Mouse (Mus musculus) heart, embryonic 10.5 days (tissue): ENCODE results near the gene 4930590J08Rik. TPM values are rescaled to one million over a fixed set of nuclear protein-coding genes. Genes with fewer than 3 reads are reported as not detected.

Experiments used
- DNase-seq: peaks from one replicate; pipeline ENCODE4 v3.0.0-alpha.2; 2017; ENCODE audit warnings: low spot score
- H3K27ac ChIP-seq: fragments of 300-500 bp; sonication (generic); 2 replicates; pipeline ENCODE4 v1.5.1; 2016; ENCODE audit warnings: mild to moderate bottlenecking
- H3K27me3 ChIP-seq: fragments of 300-500 bp; sonication (generic); 2 replicates; pipeline ENCODE4 v1.6.1; 2016; ENCODE audit warnings: mild to moderate bottlenecking; ENCODE audit not compliant: poor library complexity, insufficient read depth, severe bottlenecking
- H3K36me3 ChIP-seq: fragments of 300-500 bp; sonication (generic); 2 replicates; pipeline ENCODE4 v1.6.1; 2016; ENCODE audit warnings: mild to moderate bottlenecking, moderate library complexity
- H3K4me1 ChIP-seq: fragments of 300-500 bp; sonication (generic); 2 replicates; pipeline ENCODE4 v1.6.1; 2016; ENCODE audit warnings: mild to moderate bottlenecking
- H3K4me3 ChIP-seq: fragments of 300-500 bp; sonication (generic); 2 replicates; pipeline ENCODE4 v1.5.1; 2016; ENCODE audit warnings: mild to moderate bottlenecking, moderate library complexity
- H3K9me3 ChIP-seq: fragments of 300-500 bp; sonication (generic); 2 replicates; pipeline ENCODE4 v1.6.1; 2016; ENCODE audit warnings: mild to moderate bottlenecking, moderate library complexity
- WGBS: fragments of 180-500 bp; shearing (Covaris S2); methylation state at CpG from one replicate; pipeline ENCODE4 v1.1.7; 2016; 5-methylcytosine and 5-hydroxymethylcytosine counted together
- polyA plus RNA-seq: library from polyadenylated mRNA; unstranded; fragments of >200 nt; fragmentation: Nextera tagmentation; extraction: Ambion mirVana; gene quantifications from 2 replicates; pipeline ENCODE4 v1.2.1, GENCODE M21; 2016

4930590J08Rik gene
- polyA plus RNA-seq, 1 experiment from 2014 or later: 0.19 TPM

DNA sequence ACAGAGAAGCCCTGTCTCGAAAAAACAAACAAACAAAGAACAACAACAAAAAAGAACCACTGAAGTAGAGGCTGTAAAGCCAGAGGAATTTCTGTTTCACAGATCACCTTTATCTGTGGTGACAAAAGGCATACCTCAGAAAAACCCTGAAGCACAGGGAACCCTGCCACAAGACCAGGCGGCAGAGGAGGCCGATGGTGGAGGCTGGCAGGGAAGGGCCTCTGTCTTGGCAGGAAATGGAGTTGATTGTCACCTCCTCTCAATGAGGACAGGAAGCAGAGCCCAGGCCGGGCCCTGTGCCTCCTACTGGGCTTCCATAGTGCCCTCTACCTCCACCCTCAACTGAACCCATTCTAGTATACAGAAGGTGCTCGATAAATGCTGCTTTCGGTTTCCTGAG lies 71.4 kb downstream of the 4930590J08Rik start:
- H3K4me3 ChIP-seq: no peak overlapping the region
- peaks cover 24% of the 10 kb centered on the region for H3K27me3 ChIP-seq
- no peak overlapping the region for H3K27ac ChIP-seq
- WGBS: 62% methylated on average over 6 of the region's 6 CpGs
- no peaks in the 10 kb centered on the region for H3K36me3 ChIP-seq
- H3K4me1 ChIP-seq: peaks cover 24% of the 10 kb centered on the region
- no peaks in the 10 kb centered on the region for H3K9me3 ChIP-seq
- DNase-seq: no peak

DNA sequence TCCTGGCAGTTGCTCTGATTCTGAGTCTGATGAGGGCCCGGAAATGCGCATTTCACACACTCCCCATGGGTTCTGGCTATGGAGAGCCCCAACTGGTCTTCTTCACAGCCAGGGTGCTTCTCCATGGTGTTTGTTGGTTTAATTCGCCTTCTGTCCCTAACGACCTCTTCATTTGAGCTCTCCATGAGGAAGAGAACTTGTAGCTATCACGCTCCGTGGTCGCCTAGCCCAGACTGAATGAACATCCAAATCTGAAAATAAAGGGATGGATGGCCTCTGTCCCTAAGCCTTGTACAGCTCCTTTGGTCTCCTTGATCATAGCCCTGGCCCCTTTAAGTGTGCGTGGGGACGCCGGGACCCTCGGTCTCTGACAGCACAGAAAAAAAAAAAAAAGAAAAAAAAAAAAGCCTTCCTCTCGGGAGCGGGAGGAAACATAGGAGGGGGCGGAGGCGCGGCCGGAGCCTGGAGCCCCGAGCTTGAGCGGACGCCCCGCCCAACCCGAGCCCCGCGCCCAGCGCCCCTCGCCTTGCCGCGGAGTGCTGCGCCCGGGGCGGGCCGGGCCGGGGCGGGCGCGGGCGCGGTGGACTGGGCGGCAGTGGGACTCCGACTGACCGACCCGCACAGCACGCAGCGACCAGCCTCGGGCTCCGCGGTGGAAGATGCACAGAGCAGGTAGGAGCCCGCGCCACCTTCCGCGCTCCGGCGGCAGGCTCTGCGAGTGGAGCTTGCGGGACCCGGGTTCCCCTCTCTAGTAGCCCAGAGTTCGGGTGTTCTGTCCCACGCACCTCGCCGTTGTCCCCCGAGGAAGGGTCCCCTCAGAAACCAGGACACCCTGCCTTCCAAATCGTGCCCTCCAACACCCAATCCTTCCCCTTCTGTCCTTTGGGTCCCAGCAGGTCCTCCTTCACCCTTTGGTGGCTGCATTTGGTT lies 76.0 kb downstream of the 4930590J08Rik start, which contains the start of gene Fgd5:
TSS of gene Fgd5 (plus strand) at position 508 of the 930 bp plus-strand sequence.
- no peak for DNase-seq
- Histone ChIP-seq H3K9me3 (no peaks in the 10 kb centered on the region), H3K4me1 (peaks cover 18% of the 10 kb centered on the region), H3K27ac (peak within 1 kb of the TSS; percentile 85), H3K27me3 (peaks cover 52% of the 10 kb centered on the region), H3K4me3 (peak within 1 kb of the TSS; percentile 73), H3K36me3 (no peaks in the 10 kb centered on the region)
- under 1% methylated on average over 56 of the region's 62 CpGs for WGBS

DNA sequence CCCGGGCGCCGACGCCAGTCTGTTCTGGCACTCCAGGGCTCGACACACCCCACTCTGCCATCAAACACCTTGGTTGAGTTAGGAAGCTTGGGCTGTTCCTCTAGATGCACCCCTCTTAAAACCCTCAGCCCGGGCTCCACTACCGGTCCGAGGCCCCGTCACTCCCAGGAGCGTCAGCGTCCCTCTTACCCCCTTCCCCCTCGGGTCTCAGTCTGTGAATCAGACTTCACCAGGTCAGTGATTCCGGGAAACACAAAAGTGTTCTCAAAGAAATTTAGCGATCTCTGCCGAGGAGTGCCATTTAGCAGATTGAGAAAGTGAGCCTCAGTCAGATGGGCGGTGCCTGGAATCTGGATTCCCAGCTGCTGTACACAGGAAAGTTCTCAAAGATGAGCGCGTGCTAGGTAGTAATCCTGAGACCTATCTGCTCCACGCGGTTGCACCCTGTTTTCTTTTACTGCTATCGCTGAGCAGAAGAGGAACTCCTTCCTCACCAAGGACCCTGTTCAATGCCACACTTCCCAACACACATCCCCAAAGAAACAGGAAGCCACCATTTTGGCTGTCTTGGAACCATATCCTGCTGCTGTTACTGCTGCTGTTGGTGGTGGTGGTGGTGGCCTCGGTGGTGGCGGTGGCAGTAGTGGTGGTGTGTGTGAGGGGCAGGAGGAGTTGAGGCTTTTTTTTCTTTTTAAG lies 76.8 kb downstream of the 4930590J08Rik start:
- 5% methylated on average over 23 of the region's 23 CpGs for WGBS
- peaks cover 18% of the 10 kb centered on the region for H3K4me1 ChIP-seq
- H3K27ac ChIP-seq: peak overlapping the region; percentile 85
- H3K4me3 ChIP-seq: peak overlapping the region; percentile 73
- no peaks in the 10 kb centered on the region for H3K36me3 ChIP-seq
- H3K9me3 ChIP-seq: no peaks in the 10 kb centered on the region
- DNase-seq: no peak
- peaks cover 52% of the 10 kb centered on the region for H3K27me3 ChIP-seq

DNA sequence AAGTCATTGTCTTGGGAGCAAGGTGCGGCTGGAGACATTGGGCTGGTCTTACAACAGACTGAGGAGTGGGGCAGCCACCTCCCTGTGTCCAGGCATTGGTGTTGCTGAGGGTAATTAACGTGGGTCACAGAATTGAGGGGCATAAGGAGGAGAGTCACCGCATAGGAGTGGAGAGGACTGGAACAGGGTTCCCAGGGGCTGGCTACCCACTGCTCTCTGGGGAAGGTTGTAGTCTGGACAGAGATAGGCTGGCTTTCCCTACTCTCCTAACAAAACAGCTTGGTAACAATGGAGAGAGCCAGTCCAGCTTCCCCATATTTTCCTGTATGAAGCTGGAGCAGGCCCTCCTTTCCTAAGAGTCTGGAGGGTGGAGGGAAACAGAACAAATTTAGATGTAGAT lies 77.4 kb downstream of the 4930590J08Rik start:
- Histone ChIP-seq H3K36me3 (no peaks in the 10 kb centered on the region), H3K27me3 (peaks cover 52% of the 10 kb centered on the region), H3K27ac (peak overlapping the region; percentile 85), H3K4me1 (peaks cover 18% of the 10 kb centered on the region), H3K4me3 (peak overlapping the region; percentile 73), H3K9me3 (no peaks in the 10 kb centered on the region)
- no peak for DNase-seq
- whole genome bisulfite sequencing: 60% methylated on average over 3 of the region's 3 CpGs

DNA sequence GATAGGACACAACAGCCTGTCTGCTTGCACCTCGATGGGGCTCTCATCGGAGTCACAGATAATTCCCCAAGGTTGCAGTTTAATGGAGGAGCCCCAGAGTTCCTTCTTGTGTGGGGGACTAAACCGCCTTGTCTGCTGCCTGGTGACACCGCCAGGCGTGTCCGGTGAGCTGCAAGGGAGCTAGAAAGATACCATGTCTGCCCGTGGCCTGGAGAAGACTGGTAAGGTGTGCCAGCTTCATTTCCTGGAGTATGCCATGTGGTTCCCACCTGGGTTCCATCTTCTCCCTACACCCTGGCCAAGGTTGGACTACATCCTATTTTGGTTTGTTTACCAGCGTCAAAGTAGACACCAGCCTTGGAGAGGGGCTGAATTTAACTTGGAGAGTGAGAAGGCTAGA lies 87.5 kb downstream of the 4930590J08Rik start:
- DNase-seq: no peak
- Histone ChIP-seq H3K4me3 (no peak overlapping the region), H3K36me3 (peaks cover 13% of the 10 kb centered on the region; the same call in 1 of the 2 replicates), H3K27me3 (peaks cover 16% of the 10 kb centered on the region; the same call in 1 of the 2 replicates), H3K9me3 (no peaks in the 10 kb centered on the region), H3K27ac (no peak overlapping the region), H3K4me1 (peaks cover 24% of the 10 kb centered on the region)
- WGBS: 89% methylated on average over 8 of the region's 8 CpGs

DNA sequence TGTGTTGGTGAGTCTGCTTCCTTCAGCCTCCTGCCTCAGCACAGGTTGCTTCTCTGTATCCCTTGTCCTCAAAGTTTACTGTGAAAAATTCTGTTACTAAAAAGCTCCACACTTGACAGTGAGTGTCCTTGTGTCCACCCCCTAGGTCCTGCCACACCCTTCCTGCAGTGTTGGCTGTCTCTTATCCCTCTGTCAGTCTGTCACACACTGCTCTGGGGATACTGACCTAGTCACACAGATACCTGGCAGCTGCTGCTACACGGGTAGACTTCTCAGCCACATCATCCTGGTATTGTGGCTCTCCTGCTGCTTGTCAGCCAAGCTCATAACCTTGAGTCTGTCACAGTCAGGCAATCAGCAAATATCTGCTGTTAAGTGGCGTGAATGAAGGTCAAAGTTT lies 90.2 kb downstream of the 4930590J08Rik start:
- 70% methylated on average over 2 of the region's 2 CpGs for WGBS

DNA sequence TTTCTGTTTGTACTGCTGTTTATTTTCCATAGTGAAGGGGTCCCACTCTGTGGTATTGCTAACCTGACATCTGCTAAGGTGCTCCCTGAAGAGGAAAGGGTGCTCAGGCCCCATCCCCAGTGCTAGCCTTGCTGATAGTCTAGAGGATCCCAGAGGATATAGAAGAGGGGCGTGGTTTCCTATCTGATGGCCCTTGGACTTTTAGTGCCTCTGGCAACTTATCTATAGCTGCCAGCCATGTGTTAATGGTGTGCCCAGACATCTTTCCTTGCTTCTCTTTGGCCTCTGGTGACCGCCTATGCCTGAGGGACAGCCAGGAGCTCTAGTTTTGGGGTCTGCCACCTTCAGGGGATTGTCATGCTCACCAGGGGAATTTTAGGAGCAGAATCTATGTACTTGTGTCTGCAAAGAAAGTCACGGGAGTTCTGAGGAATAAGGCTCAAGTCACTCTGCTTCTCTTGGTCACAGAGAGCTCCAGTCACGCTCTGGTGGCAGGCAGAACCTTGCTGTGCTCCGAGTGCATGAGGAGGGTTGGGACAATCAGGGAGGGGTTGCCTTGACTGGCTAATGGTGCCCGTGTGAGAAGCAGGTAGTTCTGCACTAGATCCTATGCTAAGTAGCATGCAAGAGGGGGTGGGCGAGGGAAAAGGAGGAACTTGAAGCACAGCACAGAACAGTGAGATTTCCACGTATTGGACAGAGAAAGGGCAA lies 91.3 kb downstream of the 4930590J08Rik start:
- no peaks in the 10 kb centered on the region for H3K27me3 ChIP-seq
- DNase-seq: no peak
- WGBS: 65% methylated on average over 8 of the region's 8 CpGs
- no peaks in the 10 kb centered on the region for H3K9me3 ChIP-seq
- H3K27ac ChIP-seq: no peak overlapping the region
- H3K4me3 ChIP-seq: no peak overlapping the region
- H3K36me3 ChIP-seq: peaks cover 3% of the 10 kb centered on the region; the same call in 1 of the 2 replicates
- H3K4me1 ChIP-seq: peaks cover 24% of the 10 kb centered on the region

More for the DNA sequence above, 90.2 kb downstream of the 4930590J08Rik start:
- Histone ChIP-seq H3K27me3 (peaks cover 5% of the 10 kb centered on the region; the same call in 1 of the 2 replicates), H3K27ac (no peak overlapping the region), H3K4me3 (no peak overlapping the region), H3K9me3 (no peaks in the 10 kb centered on the region), H3K36me3 (peaks cover 3% of the 10 kb centered on the region; the same call in 1 of the 2 replicates), H3K4me1 (peaks cover 24% of the 10 kb centered on the region)
- no peak for DNase-seq

DNA sequence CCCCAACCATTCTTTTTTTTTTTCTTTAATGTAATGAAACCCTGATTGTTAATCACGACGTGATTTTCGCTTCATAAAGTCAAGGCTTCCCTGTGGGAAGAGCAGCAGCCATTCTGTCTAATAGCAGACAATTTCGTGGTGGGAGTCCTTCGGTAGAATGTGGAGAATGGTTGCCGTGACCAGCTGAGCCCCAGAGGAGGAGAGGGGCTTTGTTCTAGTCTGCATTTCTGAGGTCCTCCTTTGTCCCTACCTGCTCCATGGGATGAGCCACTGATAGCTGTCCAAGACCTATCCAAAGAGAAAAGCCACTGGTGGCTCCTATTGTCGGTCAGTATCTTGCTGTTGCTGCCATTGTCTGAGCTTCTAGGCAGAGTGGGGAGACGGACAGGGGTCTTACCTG lies 93.5 kb downstream of the 4930590J08Rik start:
- Histone ChIP-seq H3K4me3 (no peak overlapping the region), H3K27me3 (no peaks in the 10 kb centered on the region), H3K4me1 (peaks cover 21% of the 10 kb centered on the region), H3K27ac (no peak overlapping the region), H3K36me3 (no peaks in the 10 kb centered on the region; the same call in 1 of the 2 replicates), H3K9me3 (no peaks in the 10 kb centered on the region)
- 83% methylated on average over 8 of the region's 8 CpGs for WGBS
- no peak for DNase-seq

Other genes starting within 250 kb of the 4930590J08Rik start
- gene Slc6a6, start 218.8 kb upstream of the 4930590J08Rik start, polyA plus RNA-seq: 56.6 and 69.3 TPM in 2 replicates
- 5.6 and 9.4 TPM in 2 replicates for gene Grip2, start 75.6 kb upstream of the 4930590J08Rik start, polyA plus RNA-seq
- 22.1 and 26.2 TPM in 2 replicates for gene Ccdc174, start 24.8 kb upstream of the 4930590J08Rik start, polyA plus RNA-seq
- gene Fgd5, start 76.1 kb downstream of the 4930590J08Rik start, polyA plus RNA-seq: 12.9 and 15.7 TPM in 2 replicates
- gene Nr2c2, start 188.6 kb downstream of the 4930590J08Rik start, polyA plus RNA-seq: 15.0 and 15.6 TPM in 2 replicates